Mouse (Mus musculus): Measurements from ENCODE around the gene Hpcal4. TPM values are rescaled to one million over a fixed set of nuclear protein-coding genes. Genes with fewer than 3 reads are reported as not detected.
"Not testable (repeated sequence)": the region's sequence is repeated elsewhere in the genome, so short reads cannot be mapped to it uniquely, and the experiment has no call there.

The Hpcal4 gene
- polyA plus RNA-seq (2015; fragmentation: Nextera tagmentation; extraction: Ambion mirVana): 48.0 and 52.8 TPM in 2 replicates

- Histone ChIP-seq H3K27me3 (replicated peaks) (peaks cover 16% of the 10 kb centered on the region), H3K4me3 (peak within 1 kb of the TSS; percentile 56), H3K9ac (peak within 1 kb of the TSS; percentile 68), H3K4me1 (peaks cover 34% of the 10 kb centered on the region), H3K4me2 (peak within 1 kb of the TSS; percentile 74), H3K27ac (peak within 1 kb of the TSS; percentile 81), H3K36me3 (replicated peaks) (no peaks in the 10 kb centered on the region), H3K9me3 (no peaks in the 10 kb centered on the region)
- WGBS: 1% methylated on average over 44 of the region's 44 CpGs
- peak; percentile 81 for ATAC-seq (replicated peaks)
Measured at GRCm38 (mm10) chr4:123182328-123183238, at the start of gene Hpcal4. Hpcal4 (plus strand) TSS chr4:123183227.

GRCm38 (mm10) chr4:123137551-123137950, 45.5 kb upstream of the Hpcal4 start:
- peaks cover 12% of the 10 kb centered on the region for H3K36me3 ChIP-seq (replicated peaks)
- H3K4me1 ChIP-seq: peaks cover 17% of the 10 kb centered on the region
- no peak overlapping the region for H3K9ac ChIP-seq
- H3K4me2 ChIP-seq: no peak overlapping the region
- ATAC-seq (replicated peaks): no peak
- H3K9me3 ChIP-seq: no peaks in the 10 kb centered on the region
- 89% methylated on average over 3 of the region's 3 CpGs for WGBS
- no peaks in the 10 kb centered on the region for H3K27me3 ChIP-seq (replicated peaks)
- H3K27ac ChIP-seq: no peak overlapping the region
- no peak overlapping the region for H3K4me3 ChIP-seq

GRCm38 (mm10) chr4:123139513-123140154, 43.4 kb upstream of the Hpcal4 start, which contains the start of gene Ppie:
Ppie (minus strand) TSS chr4:123139951.
- peak within 1 kb of the TSS; percentile 77 for H3K27ac ChIP-seq
- peaks cover 4% of the 10 kb centered on the region; the same call in 1 of the 2 replicates for H3K27me3 ChIP-seq (replicated peaks)
- ATAC-seq (replicated peaks): peak; percentile 97
- peak within 1 kb of the TSS; percentile 64 for H3K4me2 ChIP-seq
- under 1% methylated on average over 34 of the region's 34 CpGs for WGBS
- H3K36me3 ChIP-seq (replicated peaks): peaks cover 8% of the 10 kb centered on the region; the same call in 1 of the 2 replicates
- H3K4me3 ChIP-seq: peak within 1 kb of the TSS; percentile 55
- peak within 1 kb of the TSS; percentile 36 for H3K9ac ChIP-seq
- peaks cover 17% of the 10 kb centered on the region for H3K4me1 ChIP-seq
- H3K9me3 ChIP-seq: no peaks in the 10 kb centered on the region

GRCm38 (mm10) chr4:123147446-123148150, 35.4 kb upstream of the Hpcal4 start:
- Histone ChIP-seq H3K4me2 (no peak overlapping the region), H3K27me3 (replicated peaks) (peaks cover 4% of the 10 kb centered on the region; the same call in 1 of the 2 replicates), H3K36me3 (replicated peaks) (no peaks in the 10 kb centered on the region), H3K4me1 (no peaks in the 10 kb centered on the region), H3K9me3 (no peaks in the 10 kb centered on the region), H3K4me3 (no peak overlapping the region), H3K9ac (no peak overlapping the region), H3K27ac (no peak overlapping the region)
- no peak for ATAC-seq (replicated peaks)
- 78% methylated on average over 5 of the region's 5 CpGs for WGBS

GRCm38 (mm10) chr4:123152003-123152402, 31.0 kb upstream of the Hpcal4 start:
- H3K27me3 ChIP-seq (replicated peaks): no peaks in the 10 kb centered on the region; the same call in 1 of the 2 replicates
- H3K27ac ChIP-seq: no peak overlapping the region
- H3K9me3 ChIP-seq: no peaks in the 10 kb centered on the region
- no peaks in the 10 kb centered on the region for H3K36me3 ChIP-seq (replicated peaks)
- 80% methylated on average over 4 of the region's 4 CpGs for WGBS
- no peak for ATAC-seq (replicated peaks)
- H3K4me2 ChIP-seq: no peak overlapping the region
- no peaks in the 10 kb centered on the region for H3K4me1 ChIP-seq
- H3K9ac ChIP-seq: no peak overlapping the region
- no peak overlapping the region for H3K4me3 ChIP-seq

- Histone ChIP-seq H3K9me3 (no peaks in the 10 kb centered on the region), H3K4me1 (no peaks in the 10 kb centered on the region), H3K4me3 (no peak overlapping the region), H3K9ac (no peak overlapping the region), H3K4me2 (no peak overlapping the region), H3K27me3 (replicated peaks) (no peaks in the 10 kb centered on the region; the same call in 1 of the 2 replicates), H3K27ac (no peak overlapping the region), H3K36me3 (replicated peaks) (no peaks in the 10 kb centered on the region)
- 45% methylated on average over 5 of the region's 5 CpGs for WGBS
- ATAC-seq (replicated peaks): no peak
Measured at GRCm38 (mm10) chr4:123152976-123153375, 30.1 kb upstream of the Hpcal4 start.

- Histone ChIP-seq H3K4me1 (no peaks in the 10 kb centered on the region), H3K4me3 (no peak overlapping the region), H3K9ac (no peak overlapping the region), H3K4me2 (no peak overlapping the region), H3K27ac (no peak overlapping the region), H3K9me3 (no peaks in the 10 kb centered on the region), H3K36me3 (replicated peaks) (no peaks in the 10 kb centered on the region), H3K27me3 (replicated peaks) (no peaks in the 10 kb centered on the region; the same call in 1 of the 2 replicates)
- peak; percentile 56; the same call in 1 of the 2 replicates for ATAC-seq (replicated peaks)
- 30% methylated on average over 4 of the region's 4 CpGs for WGBS
Measured at GRCm38 (mm10) chr4:123155004-123155403, 28.0 kb upstream of the Hpcal4 start.

- no peak overlapping the region for H3K9ac ChIP-seq
- no peak overlapping the region for H3K4me2 ChIP-seq
- ATAC-seq (replicated peaks): no peak
- no peaks in the 10 kb centered on the region for H3K4me1 ChIP-seq
- no peaks in the 10 kb centered on the region for H3K36me3 ChIP-seq (replicated peaks)
- no peaks in the 10 kb centered on the region for H3K9me3 ChIP-seq
- H3K27me3 ChIP-seq (replicated peaks): no peaks in the 10 kb centered on the region; the same call in 1 of the 2 replicates
- no peak overlapping the region for H3K4me3 ChIP-seq
- no peak overlapping the region for H3K27ac ChIP-seq
- WGBS: 59% methylated on average over 2 of the region's 2 CpGs
Measured at GRCm38 (mm10) chr4:123155427-123155826, 27.6 kb upstream of the Hpcal4 start.

GRCm38 (mm10) chr4:123155840-123156239, 27.2 kb upstream of the Hpcal4 start:
- H3K4me1 ChIP-seq: no peaks in the 10 kb centered on the region
- H3K36me3 ChIP-seq (replicated peaks): no peaks in the 10 kb centered on the region
- H3K9ac ChIP-seq: no peak overlapping the region
- H3K27me3 ChIP-seq (replicated peaks): no peaks in the 10 kb centered on the region; the same call in 1 of the 2 replicates
- H3K4me2 ChIP-seq: no peak overlapping the region
- no peak overlapping the region for H3K27ac ChIP-seq
- ATAC-seq (replicated peaks): no peak
- no peaks in the 10 kb centered on the region for H3K9me3 ChIP-seq
- no peak overlapping the region for H3K4me3 ChIP-seq

- Histone ChIP-seq H3K4me2 (no peak overlapping the region), H3K4me3 (no peak overlapping the region), H3K9ac (no peak overlapping the region), H3K9me3 (no peaks in the 10 kb centered on the region), H3K4me1 (peaks cover 12% of the 10 kb centered on the region), H3K36me3 (replicated peaks) (no peaks in the 10 kb centered on the region), H3K27ac (no peak overlapping the region), H3K27me3 (replicated peaks) (no peaks in the 10 kb centered on the region; the same call in 1 of the 2 replicates)
- no peak for ATAC-seq (replicated peaks)
- WGBS: 83% methylated on average over 6 of the region's 6 CpGs
Measured at GRCm38 (mm10) chr4:123160571-123160970, 22.5 kb upstream of the Hpcal4 start.

GRCm38 (mm10) chr4:123161251-123161650, 21.8 kb upstream of the Hpcal4 start:
- not testable (repeated sequence) for H3K27me3 ChIP-seq (replicated peaks); H3K4me2 ChIP-seq; H3K36me3 ChIP-seq (replicated peaks); H3K27ac ChIP-seq; ATAC-seq (replicated peaks); H3K9me3 ChIP-seq; H3K4me3 ChIP-seq; H3K9ac ChIP-seq
- WGBS: 93% methylated on average over 3 of the region's 3 CpGs
- peaks cover 12% of the 10 kb centered on the region for H3K4me1 ChIP-seq
